Mouse (Mus musculus) heart, adult 2 months (tissue): ENCODE data around the gene Ppp2r1b.
A peak's percentile ranks its signal among the peaks of the same experiment; 100 is the strongest.

ENCODE experiments used
- CTCF ChIP-seq: fragments of 200-600 bp; IDR thresholded peaks from 2 replicates; pipeline ENCODE4 v1.8.1; 2022; ENCODE audit warnings: antibody characterized with exemption, mild to moderate bottlenecking, moderate library complexity
- EP300 ChIP-seq: fragments of 200-500 bp; IDR thresholded peaks from 2 replicates; pipeline ENCODE4 v1.6.1; 2011; ENCODE audit warnings: low read depth, low read length, control low read depth; ENCODE audit not compliant: insufficient read depth
- POLR2A ChIP-seq: fragments of 200-500 bp; IDR thresholded peaks from 2 replicates; pipeline ENCODE4 v1.6.1; 2011; ENCODE audit warnings: mild to moderate bottlenecking, low read depth, low read length, control low read depth; ENCODE audit not compliant: insufficient read depth

DNA sequence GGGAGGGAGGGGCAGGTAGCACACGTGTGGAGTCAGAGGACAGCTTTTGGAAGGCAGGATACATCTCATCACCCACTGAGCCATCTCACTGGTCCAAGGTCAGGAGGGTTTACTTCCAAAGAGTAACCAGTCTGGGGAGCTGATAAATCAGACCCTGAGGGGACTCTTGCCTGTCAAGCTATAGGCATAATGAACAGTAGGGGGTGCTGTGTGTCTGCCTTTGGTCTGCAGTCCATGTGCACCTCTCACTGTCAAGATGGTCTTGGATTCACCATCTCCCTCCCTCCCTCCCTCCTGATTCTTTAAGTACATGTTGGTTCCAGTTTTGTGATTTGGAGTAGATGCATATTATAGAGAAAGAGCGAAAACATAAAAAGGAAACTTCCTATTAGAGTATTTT, 44.1 kb upstream of the Ppp2r1b start:
- TF ChIP-seq CTCF, result peak; percentile 73
- no peak for TF ChIP-seq POLR2A
- no peak for TF ChIP-seq EP300
